Mouse (Mus musculus) heart, postnatal 0 days (tissue): ENCODE measurements around the gene Caskin2.

ENCODE experiments used
- CTCF ChIP-seq: IDR thresholded peaks from 2 replicates; pipeline ENCODE4 v1.5.1; 2016; ENCODE audit warnings: antibody characterized with exemption, control low read depth, low read depth
- EP300 ChIP-seq: IDR thresholded peaks from 2 replicates; pipeline ENCODE4 v1.6.1; 2016; ENCODE audit warnings: antibody characterized with exemption, low read depth

DNA sequence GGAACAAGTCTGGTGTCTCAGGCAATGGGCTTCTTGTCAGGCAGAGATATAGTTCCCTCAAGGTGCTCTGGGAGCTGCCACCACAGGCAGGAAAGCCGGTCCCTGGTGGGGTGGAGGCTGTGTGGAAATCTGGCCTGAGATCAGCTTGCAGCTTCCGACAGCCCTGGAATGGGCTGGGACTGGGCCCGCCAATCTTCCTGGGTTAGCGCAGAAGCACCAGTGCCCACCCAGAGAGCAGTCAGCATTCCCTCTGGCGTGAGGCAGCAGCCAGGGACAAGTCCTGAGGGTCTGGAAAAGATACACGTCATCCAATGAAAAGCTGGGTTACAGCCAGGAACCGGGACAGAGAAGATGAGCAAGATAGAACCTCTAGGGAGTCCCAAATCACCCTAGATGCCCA lies 1.3 kb downstream of the Caskin2 start:
- TF ChIP-seq EP300 (no peak), CTCF (no peak)
